Mouse (Mus musculus): ENCODE results near the gene Gm17535.
"Not testable (repeated sequence)": the region's sequence is repeated elsewhere in the genome, so short reads cannot be mapped to it uniquely, and the experiment has no call there.

Gm17535 gene

GRCm38 (mm10) chr9:3034299-3034698 is at the start of gene Gm17535:
Gene Gm17535, plus strand, starts transcription at chr9:3034599.
- DNase-seq (ENCODE audit: low read depth, low spot score), result not testable (repeated sequence)

GRCm38 (mm10) chr9:3000445-3000972 is 33.9 kb upstream of the Gm17535 start, which contains the start of gene Gm10722:
Gene Gm10722, plus strand, starts transcription at chr9:3000922.
- DNase-seq (ENCODE audit: low read depth, low spot score), result peak; percentile 68

DNA sequence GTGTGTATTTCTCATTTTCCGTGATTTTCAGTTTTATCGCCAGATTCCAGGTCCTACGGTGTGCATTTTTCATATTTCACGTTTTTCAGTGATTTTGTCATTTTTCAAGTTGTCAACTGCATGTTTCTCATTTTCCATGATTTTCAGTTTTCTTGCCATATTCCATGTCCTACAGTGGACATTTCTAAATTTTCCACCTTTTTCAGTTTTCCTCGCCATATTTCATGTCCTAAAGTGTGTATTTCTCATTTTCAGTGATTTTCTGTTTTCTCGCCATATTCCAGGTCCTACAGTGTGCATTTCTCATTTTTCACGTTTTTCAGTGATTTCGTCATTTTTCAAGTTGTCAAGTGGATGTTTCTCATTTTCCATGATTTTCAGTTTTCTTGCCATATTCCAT is 33.4 kb upstream of the Gm17535 start:
- not testable (repeated sequence) for DNase-seq (ENCODE audit: low read depth, low spot score)

- DNase-seq (ENCODE audit: low read depth, low spot score), result peak; percentile 27
These were observed 32.3 kb upstream of the Gm17535 start for GRCm38 (mm10) chr9:3001948-3002659.

- DNase-seq (ENCODE audit: low read depth, low spot score), result not testable (repeated sequence)
These were observed 31.5 kb upstream of the Gm17535 start, which contains the start of gene Gm11168 for GRCm38 (mm10) chr9:3002794-3003396. Gene Gm11168, plus strand, starts transcription at chr9:3003346.

GRCm38 (mm10) chr9:3006179-3006578 is 28.2 kb upstream of the Gm17535 start:
- not testable (repeated sequence) for DNase-seq (ENCODE audit: low read depth, low spot score)

DNA sequence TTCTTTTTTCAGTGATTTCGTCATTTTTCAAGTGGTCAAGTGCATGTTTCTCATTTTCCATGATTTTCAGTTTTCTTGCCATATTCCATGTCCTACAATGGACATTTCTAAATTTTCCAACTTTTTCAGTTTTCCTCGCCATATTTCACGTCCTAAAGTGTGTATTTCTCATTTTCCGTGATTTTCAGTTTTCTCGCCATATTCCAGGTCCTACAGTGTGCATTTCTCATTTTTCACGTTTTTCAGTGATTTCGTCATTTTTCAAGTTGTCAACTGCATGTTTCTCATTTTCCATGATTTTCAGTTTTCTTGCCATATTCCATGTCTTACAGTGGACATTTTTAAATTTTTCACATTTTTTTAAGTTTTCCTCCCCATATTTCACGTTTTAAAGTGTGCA is 27.8 kb upstream of the Gm17535 start:
- DNase-seq (ENCODE audit: low read depth, low spot score), result not testable (repeated sequence)

- DNase-seq (ENCODE audit: low read depth, low spot score), result peak; percentile 50
These were observed 27.1 kb upstream of the Gm17535 start for GRCm38 (mm10) chr9:3007272-3007671.

DNA sequence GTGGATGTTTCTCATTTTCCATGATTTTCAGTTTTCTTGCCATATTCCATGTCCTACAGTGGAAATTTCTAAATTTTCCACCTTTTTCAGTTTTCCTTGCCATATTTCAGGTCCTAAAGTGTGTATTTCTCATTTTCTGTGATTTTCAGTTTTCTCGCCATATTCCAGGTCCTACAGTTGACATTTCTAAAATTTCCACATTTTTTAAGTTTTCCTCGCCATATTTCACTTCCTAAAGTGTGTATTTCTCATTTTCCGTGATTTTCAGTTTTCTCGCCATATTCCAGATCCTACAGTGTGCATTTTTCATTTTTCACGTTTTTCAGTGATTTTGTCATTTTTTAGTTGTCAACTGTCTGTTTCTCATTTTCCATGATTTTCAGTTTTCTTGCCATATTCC is 25.1 kb upstream of the Gm17535 start:
- not testable (repeated sequence) for DNase-seq (ENCODE audit: low read depth, low spot score)

DNA sequence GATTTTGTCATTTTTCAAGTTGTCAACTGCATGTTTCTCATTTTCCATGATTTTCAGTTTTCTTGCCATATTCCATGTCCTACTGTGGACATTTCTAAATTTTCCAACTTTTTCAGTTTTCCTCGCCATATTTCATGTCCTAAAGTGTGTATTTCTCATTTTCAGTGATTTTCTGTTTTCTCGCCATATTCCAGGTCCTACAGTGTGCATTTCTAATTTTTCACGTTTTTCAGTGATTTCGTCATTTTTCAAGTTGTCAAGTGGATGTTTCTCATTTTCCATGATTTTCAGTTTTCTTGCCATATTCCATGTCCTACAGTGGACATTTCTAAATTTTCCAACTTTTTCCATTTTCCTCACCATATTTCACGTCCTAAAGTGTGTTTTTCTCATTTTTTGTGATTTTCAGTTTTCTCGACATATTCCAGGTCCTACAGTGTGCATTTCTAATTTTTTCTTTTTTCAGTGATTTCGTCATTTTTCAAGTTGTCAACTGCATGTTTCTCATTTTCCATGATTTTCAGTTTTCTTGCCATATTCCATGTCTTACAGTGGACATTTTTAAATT is 22.3 kb upstream of the Gm17535 start:
- DNase-seq (ENCODE audit: low read depth, low spot score), result not testable (repeated sequence)

DNA sequence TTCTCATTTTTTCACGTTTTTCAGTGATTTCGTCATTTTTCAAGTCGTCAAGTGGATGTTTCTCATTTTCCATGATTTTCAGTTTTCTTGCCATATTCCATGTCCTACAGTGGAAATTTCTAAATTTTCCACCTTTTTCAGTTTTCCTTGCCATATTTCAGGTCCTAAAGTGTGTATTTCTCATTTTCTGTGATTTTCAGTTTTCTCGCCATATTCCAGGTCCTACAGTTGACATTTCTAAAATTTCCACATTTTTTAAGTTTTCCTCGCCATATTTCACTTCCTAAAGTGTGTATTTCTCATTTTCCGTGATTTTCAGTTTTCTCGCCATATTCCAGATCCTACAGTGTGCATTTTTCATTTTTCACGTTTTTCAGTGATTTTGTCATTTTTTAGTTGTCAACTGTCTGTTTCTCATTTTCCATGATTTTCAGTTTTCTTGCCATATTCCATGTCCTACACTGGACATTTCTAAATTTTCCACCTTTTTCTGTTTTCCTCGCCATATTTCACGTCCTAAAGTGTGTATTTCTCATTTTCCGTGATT is 21.6 kb upstream of the Gm17535 start, which contains the start of gene Gm10721:
Gm10721 (plus strand) TSS at position 408 of the 547 bp plus-strand sequence.
- not testable (repeated sequence) for DNase-seq (ENCODE audit: low read depth, low spot score)

DNA sequence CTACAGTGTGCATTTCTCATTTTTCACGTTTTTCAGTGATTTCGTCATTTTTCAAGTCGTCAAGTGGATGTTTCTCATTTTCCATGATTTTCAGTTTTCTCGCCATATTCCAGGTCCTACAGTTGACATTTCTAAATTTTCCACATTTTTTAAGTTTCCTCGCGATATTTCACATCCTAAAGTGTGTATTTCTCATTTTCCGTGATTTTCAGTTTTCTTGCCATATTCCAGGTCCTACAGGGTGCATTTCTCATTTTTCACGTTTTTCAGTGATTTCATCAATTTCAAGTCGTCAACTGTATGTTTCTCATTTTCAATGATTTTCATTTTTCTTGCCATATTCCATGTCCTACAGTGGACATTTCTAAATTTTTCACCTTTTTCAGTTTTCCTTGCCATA is 19.0 kb upstream of the Gm17535 start, which contains the start of gene Gm10720:
Gm10720 (plus strand) TSS at position 301 of the 400 bp plus-strand sequence.
- not testable (repeated sequence) for DNase-seq (ENCODE audit: low read depth, low spot score)

DNA sequence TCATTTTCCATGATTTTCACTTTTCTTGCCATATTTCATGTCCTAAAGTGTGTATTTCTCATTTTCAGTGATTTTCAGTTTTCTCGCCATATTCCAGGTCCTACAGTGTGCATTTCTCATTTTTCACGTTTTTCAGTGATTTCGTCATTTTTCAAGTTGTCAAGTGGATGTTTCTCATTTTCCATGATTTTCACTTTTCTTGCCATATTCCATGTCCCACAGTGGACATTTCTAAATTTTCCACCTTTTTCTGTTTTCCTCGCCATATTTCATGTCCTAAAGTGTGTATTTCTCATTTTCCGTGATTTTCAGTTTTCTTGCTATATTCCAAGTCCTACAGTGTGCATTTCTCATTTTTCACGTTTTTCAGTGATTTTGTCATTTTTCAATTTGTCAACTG is 18.5 kb upstream of the Gm17535 start:
- DNase-seq (ENCODE audit: low read depth, low spot score), result not testable (repeated sequence)

GRCm38 (mm10) chr9:3017108-3017507 is 17.3 kb upstream of the Gm17535 start, which contains the start of gene Gm10719:
Gene Gm10719, plus strand, starts transcription at chr9:3017408.
- not testable (repeated sequence) for DNase-seq (ENCODE audit: low read depth, low spot score)

GRCm38 (mm10) chr9:3018944-3019343 is 15.5 kb upstream of the Gm17535 start:
- not testable (repeated sequence) for DNase-seq (ENCODE audit: low read depth, low spot score)

DNA sequence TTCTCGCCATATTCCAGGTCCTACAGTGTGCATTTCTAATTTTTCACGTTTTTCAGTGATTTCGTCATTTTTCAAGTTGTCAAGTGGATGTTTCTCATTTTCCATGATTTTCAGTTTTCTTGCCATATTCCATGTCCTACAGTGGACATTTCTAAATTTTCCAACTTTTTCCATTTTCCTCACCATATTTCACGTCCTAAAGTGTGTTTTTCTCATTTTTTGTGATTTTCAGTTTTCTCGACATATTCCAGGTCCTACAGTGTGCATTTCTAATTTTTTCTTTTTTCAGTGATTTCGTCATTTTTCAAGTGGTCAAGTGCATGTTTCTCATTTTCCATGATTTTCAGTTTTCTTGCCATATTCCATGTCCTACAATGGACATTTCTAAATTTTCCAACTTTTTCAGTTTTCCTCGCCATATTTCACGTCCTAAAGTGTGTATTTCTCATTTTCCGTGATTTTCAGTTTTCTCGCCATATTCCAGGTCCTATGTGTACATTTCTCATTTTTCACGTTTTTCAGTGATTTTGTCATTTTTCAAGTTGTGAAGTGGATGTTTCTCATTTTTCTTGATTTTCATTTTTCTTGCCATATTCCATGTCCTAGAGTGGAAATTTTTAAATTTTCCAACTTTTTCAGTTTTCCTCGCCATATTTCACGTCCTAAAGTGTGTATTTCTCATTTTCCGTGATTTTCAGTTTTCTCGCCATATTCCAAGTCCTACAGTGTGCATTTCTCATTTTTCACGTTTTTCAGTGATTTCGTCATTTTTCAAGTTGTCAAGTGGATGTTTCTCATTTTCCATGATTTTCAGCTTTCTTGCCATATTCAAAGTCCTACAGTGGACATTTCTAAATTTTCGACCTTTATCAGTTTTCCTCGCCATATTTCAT is 14.3 kb upstream of the Gm17535 start:
- DNase-seq (ENCODE audit: low read depth, low spot score), result not testable (repeated sequence)

- DNase-seq (ENCODE audit: low read depth, low spot score), result peak; percentile 53
These were observed 11.9 kb upstream of the Gm17535 start for GRCm38 (mm10) chr9:3022316-3023008.

- DNase-seq (ENCODE audit: low read depth, low spot score), result not testable (repeated sequence)
These were observed 11.0 kb upstream of the Gm17535 start, which contains the start of gene Gm10718 for GRCm38 (mm10) chr9:3023312-3023984. Gene Gm10718, plus strand, starts transcription at chr9:3023547.

- not testable (repeated sequence) for DNase-seq (ENCODE audit: low read depth, low spot score)
These were observed 10.3 kb upstream of the Gm17535 start for GRCm38 (mm10) chr9:3023985-3024648.
